Mouse (Mus musculus) thymus, postnatal 4 days (tissue): ENCODE measurements around the gene Rbp4.

ENCODE experiments used
- DNase-seq: peaks from one replicate; pipeline ENCODE4 v3.0.0; 2021

The Rbp4 gene

DNA sequence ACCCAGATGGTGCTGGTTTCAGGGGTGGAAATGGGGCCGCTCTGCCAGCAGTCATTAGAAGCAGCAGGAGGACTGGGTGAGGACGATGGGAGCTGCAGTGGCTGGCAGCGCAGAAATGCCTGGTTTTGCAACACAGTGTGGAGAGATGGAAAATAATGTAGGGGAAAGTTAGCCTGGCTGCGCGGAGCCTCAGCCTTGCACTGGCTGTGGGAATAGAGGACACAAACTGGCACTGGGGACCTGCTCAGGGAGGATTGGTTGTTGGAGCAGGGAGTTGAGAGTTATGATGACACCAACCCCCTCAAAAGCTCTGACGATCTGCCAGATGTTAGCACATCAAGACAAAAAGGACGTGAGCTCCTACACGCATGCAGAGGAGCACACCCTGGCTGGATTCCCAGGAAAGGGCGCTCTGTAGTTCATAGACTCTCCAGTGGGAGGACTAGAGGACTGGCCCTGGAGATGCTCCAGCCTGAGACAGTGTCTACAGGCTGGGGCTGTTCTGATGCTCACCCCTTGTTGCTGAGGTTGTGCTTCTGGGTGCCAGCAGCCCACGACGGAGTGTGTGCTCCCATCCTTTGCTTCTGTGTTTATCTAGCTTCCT is 38.0 kb downstream of the Rbp4 start:
- DNase-seq = no peak

- DNase-seq = no peak
Measured at GRCm38 (mm10) chr19:38085841-38086240, 39.2 kb downstream of the Rbp4 start.

DNA sequence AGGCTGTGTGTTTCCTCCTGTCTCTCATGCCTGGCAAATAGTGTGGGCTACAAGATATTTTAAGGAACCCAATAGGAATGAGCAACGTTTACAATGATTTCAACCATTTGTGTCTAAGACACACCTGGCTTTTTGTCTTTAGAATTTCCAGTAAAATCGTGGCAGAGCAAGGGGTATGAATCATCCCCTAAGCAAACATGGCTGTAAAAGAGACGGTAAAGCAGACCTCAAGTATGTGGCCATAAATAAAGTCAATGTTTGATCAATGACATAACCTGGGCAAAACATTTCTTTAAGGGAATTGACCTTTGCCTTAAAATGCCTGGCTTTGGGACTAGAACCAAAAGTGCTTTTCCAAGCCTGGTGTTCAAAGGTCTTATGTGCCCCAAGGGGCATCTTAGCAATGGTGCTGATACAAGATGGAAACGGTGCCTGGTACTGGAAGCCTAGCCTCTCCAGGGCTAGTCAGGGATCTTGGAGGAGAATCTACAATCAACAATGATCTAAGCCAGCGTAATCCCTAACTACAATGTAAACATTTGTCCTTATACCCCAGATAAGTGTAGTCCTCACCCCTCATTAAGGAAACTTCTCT is 42.1 kb downstream of the Rbp4 start:
- no peak for DNase-seq

- DNase-seq = no peak
Measured at GRCm38 (mm10) chr19:38081361-38081760, 43.7 kb downstream of the Rbp4 start.

- no peak for DNase-seq
Measured at GRCm38 (mm10) chr19:38077851-38078540, 47.1 kb downstream of the Rbp4 start.

GRCm38 (mm10) chr19:38076251-38076650 is 48.8 kb downstream of the Rbp4 start:
- no peak for DNase-seq

GRCm38 (mm10) chr19:38075051-38075450 is 50.0 kb downstream of the Rbp4 start:
- no peak for DNase-seq

DNA sequence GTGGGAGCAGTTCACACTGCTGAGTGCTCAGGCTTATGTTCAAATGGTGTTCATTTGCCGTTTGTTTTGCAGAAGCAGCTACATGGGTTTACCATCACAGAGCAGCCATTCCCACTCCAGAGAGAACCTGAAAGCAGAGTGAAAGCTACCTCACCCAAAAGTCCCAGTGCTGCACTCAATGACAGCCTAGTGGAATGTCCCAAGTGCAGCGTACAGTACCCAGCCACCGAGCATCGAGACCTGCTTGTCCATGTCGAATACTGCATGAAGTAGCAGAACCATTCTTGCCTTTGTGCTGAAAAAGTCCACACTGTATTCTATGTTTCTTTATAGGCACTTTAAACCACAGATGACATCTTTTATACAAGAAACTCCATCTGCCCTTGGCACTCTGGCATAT is 51.9 kb downstream of the Rbp4 start:
- no peak for DNase-seq
